Mouse (Mus musculus) thymus, postnatal 36 days (tissue): ENCODE measurements around the gene Trp53i13.
"Not testable (repeated sequence)": the region's sequence is repeated elsewhere in the genome, so short reads cannot be mapped to it uniquely, and the experiment has no call there.

Experiments used
- DNase-seq, 2 experiments: peaks; one replicate each; pipeline ENCODE4 v3.0.0; 2022; ENCODE audit warnings: mixed read lengths in 2 of 2

The Trp53i13 gene

DNA sequence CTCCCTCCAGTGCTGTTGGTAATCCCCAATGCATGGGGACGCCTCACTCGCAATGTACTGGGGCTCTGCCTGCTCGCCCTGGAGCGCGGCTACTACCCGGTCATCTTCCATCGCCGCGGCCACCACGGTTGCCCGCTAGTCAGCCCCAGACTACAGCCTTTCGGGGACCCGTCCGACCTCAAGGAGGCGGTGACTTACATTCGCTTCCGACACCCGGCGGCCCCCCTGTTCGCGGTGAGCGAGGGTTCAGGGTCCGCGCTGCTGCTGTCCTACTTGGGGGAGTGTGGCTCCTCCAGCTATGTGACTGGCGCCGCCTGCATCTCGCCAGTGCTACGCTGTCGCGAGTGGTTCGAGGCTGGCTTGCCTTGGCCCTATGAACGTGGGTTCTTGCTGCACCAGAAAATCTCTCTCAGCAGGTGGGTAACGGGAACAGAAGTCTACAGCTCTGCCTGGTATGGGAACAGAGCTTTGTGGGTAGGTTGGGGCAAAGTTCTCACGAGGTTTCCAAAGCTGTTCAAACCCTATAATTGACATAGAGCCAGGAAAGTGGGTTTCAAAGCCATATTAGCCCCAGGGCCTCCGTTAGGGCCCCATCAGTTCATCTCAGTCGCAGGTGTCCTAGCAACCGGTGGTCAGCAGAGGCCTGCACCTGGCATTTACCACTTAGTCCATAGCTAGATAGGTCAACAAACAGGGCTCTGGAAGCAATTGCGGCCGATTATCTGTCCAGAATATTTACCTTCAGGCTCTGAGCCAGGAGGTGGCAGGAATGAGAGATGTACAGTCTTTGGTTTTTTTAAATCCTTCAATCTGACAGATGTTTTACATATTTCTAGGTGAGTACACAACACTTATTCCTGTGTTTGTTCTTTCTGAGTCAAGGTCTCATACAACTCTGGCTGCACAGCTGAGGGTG lies at the start of gene Trp53i13:
TSS of gene Trp53i13 (minus strand) at position 344 of the 916 bp plus-strand sequence.
- peak; percentile 48 to 68 for DNase-seq

DNA sequence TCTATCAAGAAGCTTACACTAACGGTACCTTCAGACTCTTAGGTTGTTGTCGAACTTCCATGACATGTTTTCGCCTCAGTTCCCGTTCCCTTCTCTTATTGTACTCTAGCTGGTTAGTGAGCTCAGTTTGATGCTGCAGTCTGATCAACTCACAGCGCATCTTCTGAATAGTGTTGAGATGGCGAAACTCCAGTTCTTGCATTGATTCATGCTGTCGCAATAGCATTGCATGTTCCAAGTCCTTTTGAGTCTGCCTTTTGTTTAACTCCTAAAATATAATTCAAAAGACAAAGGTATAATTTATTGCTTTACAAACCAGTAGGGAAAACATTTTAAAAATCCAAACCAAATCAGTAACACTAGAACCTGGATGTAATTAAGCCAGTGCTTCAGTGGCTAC lies 29.5 kb upstream of the Trp53i13 start:
- DNase-seq, result no peak

GRCm38 (mm10) chr11:77532202-77532846 lies 16.5 kb upstream of the Trp53i13 start:
- no peak for DNase-seq

DNA sequence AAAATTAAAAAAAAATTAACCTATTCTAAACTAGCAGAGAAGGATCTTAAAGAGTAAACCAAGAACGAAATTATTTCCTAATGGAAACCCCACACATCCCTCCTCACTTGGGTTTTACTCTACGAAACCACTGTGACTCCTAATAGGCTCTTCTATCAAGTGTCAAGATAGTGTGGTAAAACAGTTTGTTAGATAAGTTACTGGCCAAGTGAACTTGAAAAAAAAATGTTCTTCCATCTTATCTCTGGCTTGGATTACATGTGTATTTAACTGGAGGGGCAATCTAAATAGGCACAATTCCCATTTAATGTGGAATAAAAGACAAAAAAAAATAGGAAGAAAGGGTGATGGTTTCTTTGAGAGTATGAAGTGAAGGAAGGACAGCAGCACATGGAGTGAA lies 15.1 kb upstream of the Trp53i13 start:
- DNase-seq, result no peak

DNA sequence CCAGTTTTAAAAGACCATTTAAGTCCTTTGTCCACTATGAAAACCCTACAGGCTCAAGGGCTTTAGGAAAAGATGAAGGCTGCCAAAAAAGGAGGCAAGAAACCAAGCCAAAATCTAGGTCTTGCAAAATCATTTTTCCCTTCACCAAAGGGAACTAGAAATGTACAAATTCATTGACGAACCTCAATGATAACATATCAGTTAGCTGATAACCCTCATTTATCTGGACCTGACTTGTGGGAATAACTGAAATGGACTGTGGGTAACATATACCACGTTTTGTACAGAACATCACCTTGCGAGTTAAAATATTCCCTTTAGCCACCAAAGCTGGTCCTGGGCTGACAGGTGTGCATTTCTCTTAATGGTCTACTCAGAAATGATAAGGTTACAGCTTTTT lies 13.9 kb upstream of the Trp53i13 start:
- DNase-seq, result no peak

- not testable (repeated sequence) for DNase-seq
Observed at GRCm38 (mm10) chr11:77528420-77528819, 12.6 kb upstream of the Trp53i13 start.

GRCm38 (mm10) chr11:77525804-77526486 lies 10.2 kb upstream of the Trp53i13 start:
- DNase-seq, result no peak

- peak; percentile 59 to 71 for DNase-seq
Observed at GRCm38 (mm10) chr11:77520601-77521529, 5.1 kb upstream of the Trp53i13 start.

GRCm38 (mm10) chr11:77519043-77519442 lies 3.3 kb upstream of the Trp53i13 start, which contains the start of gene Gm10392:
Gene Gm10392, minus strand, starts transcription at chr11:77519198.
- DNase-seq, result peak; percentile 78 to 87

GRCm38 (mm10) chr11:77518051-77518798 lies 2.4 kb upstream of the Trp53i13 start:
- DNase-seq, result peak; percentile 61 to 62

- DNase-seq, result no peak
Observed at GRCm38 (mm10) chr11:77516553-77517425, 1.0 kb upstream of the Trp53i13 start.

GRCm38 (mm10) chr11:77514832-77515636 lies 746 bp downstream of the Trp53i13 start, which contains the start of gene Abhd15:
Gene Abhd15, plus strand, starts transcription at chr11:77515121.
- DNase-seq, result peak; percentile 70 to 81

- DNase-seq, result no peak
Observed at GRCm38 (mm10) chr11:77514281-77514831, 1.4 kb downstream of the Trp53i13 start.

- DNase-seq, result peak in 1 of 2 experiments; percentile 10
Observed at GRCm38 (mm10) chr11:77513811-77514170, 2.0 kb downstream of the Trp53i13 start.

GRCm38 (mm10) chr11:77512891-77513810 lies 2.6 kb downstream of the Trp53i13 start:
- DNase-seq, result peak; percentile 87 to 91

GRCm38 (mm10) chr11:77511336-77511735 lies 4.4 kb downstream of the Trp53i13 start:
- no peak for DNase-seq

DNA sequence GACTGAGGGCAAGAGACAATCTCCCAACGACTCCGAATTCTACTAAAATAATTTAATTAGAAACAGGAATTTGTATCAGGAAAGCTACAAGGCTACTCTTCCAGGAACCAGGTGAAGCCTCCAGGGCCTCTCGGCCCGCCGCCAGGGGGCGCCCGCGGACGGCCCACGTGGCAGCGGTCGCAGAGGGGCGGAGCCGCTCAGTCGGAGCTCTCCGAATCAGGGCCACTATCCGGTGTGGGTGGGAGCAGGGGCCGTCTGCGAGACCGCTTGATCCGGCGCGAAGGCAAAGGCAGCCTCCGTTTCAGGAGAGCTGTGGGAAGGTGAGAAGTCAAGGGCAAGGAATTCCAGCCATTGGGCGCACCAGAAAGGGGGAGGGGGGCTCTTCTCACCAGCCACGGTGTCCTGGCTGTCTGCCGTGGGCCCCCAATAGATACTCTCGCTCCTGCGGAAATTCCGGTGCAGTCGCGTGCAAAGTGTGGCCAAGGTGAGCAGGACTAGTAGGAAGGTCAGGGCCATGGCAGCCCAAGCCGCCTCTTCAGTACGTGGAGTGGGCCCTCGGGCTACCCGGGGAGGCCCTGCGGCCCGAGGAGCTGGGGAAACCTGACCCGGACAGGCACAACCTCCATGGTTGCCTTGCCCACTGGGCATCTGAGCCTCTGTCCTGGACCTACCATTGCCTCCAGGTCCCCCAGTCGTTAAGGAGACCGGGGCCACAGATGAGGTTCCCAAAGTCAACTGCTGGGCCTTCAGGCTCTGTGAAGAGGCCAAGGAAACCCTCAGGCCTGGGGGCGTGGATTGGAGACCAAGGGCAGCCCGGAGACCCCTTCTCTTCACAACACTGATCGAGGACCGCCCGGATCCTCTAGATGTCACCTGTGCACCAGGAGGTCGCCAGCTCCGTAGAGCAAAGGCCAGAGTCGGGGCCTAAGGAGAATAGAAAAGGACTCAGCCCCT lies 7.4 kb downstream of the Trp53i13 start:
- peak; percentile 86 to 89 for DNase-seq
